Mouse (Mus musculus): Measurements from ENCODE around the gene Nlrp4c.

- TF ChIP-seq POLR2A (IDR thresholded peaks at IDR 0.05; ENCODE audit: control insufficient read depth in 1 of 2, insufficient read depth in 1 of 2, low read depth in 1 of 2, low read length in 2 of 2, poor library complexity in 1 of 2) = no peak
- TF ChIP-seq POLR2AphosphoS2 (IDR thresholded peaks at IDR 0.05; ENCODE audit: low read length) = no peak
- no peak for TF ChIP-seq MXI1 (IDR thresholded peaks at IDR 0.05; ENCODE audit: low read depth, low read length)
- TF ChIP-seq TAL1 (IDR thresholded peaks at IDR 0.05; ENCODE audit: low read length) = no peak
- TF ChIP-seq CTCF (IDR thresholded peaks at IDR 0.05 in 2 of 3, conservative IDR thresholded peaks at IDR 0.05 in 1 of 3; ENCODE audit: control insufficient read depth in 1 of 3, insufficient read depth in 1 of 3, low read depth in 2 of 3, low read length in 3 of 3, poor library complexity in 1 of 3, severe bottlenecking in 1 of 3) = no peak
- TF ChIP-seq TCF12 (IDR thresholded peaks at IDR 0.05; ENCODE audit: low read depth, low read length) = no peak
- no peak for TF ChIP-seq BHLHE40 (IDR thresholded peaks at IDR 0.05; ENCODE audit: borderline replicate concordance, low read depth, low read length)
- no peak for TF ChIP-seq ZC3H11A (IDR thresholded peaks at IDR 0.05; ENCODE audit: low read depth, low read length)
- no peak for TF ChIP-seq GATA1 (IDR thresholded peaks at IDR 0.05; ENCODE audit: low read depth, low read length)
- no peak for TF ChIP-seq CHD1 (IDR thresholded peaks at IDR 0.05; ENCODE audit: low read depth, low read length)
Observed at GRCm38 (mm10) chr7:6147688-6148087, 102.7 kb downstream of the Nlrp4c start.
